Mouse (Mus musculus) embryonic facial prominence, embryonic 10.5 days (tissue): ENCODE measurements around the gene Cd53. TPM values are rescaled to one million over a fixed set of nuclear protein-coding genes. Genes with fewer than 3 reads are reported as not detected.
A peak's percentile ranks its signal among the peaks of the same experiment; 100 is the strongest.

Experiments used
- DNase-seq: peaks from one replicate; pipeline ENCODE4 v3.0.0-alpha.2; 2017; ENCODE audit warnings: low spot score
- H3K27ac ChIP-seq: fragments of 300-500 bp; sonication (generic); replicated peaks from 2 replicates; pipeline ENCODE4 v1.5.1; 2016; ENCODE audit warnings: mild to moderate bottlenecking
- H3K27me3 ChIP-seq: fragments of 300-500 bp; sonication (generic); replicated peaks from 2 replicates; pipeline ENCODE4 v1.6.1; 2016; ENCODE audit warnings: low read depth, mild to moderate bottlenecking; ENCODE audit not compliant: poor library complexity, severe bottlenecking
- H3K36me3 ChIP-seq: fragments of 300-500 bp; sonication (generic); replicated peaks from 2 replicates; pipeline ENCODE4 v1.6.1; 2016; ENCODE audit warnings: mild to moderate bottlenecking, moderate library complexity
- H3K4me1 ChIP-seq: fragments of 300-500 bp; sonication (generic); 2 replicates; pipeline ENCODE4 v1.6.1; 2016
- H3K4me3 ChIP-seq: fragments of 300-500 bp; sonication (generic); 2 replicates; pipeline ENCODE4 v1.5.1; 2016; ENCODE audit warnings: mild to moderate bottlenecking, moderate library complexity
- H3K9me3 ChIP-seq: fragments of 300-500 bp; sonication (generic); 2 replicates; pipeline ENCODE4 v1.6.1; 2016; ENCODE audit warnings: mild to moderate bottlenecking
- WGBS: fragments of 180-500 bp; shearing (Covaris S2); methylation state at CpG from one replicate; pipeline ENCODE4 v1.1.7; 2016; 5-methylcytosine and 5-hydroxymethylcytosine counted together
- polyA plus RNA-seq: library from polyadenylated mRNA; unstranded; fragments of >200 nt; fragmentation: Nextera tagmentation; extraction: Ambion mirVana; gene quantifications from 2 replicates; pipeline ENCODE4 v1.2.1, GENCODE M21; 2016

Cd53 gene
- 2.2 and 3.1 TPM in 2 replicates for polyA plus RNA-seq

GRCm38 (mm10) chr3:106789930-106790329 is at the start of gene Cd53:
Cd53 (minus strand) TSS chr3:106790149.
- no peaks in the 10 kb centered on the region for H3K36me3 ChIP-seq
- 85% methylated on average over 2 of the region's 2 CpGs for WGBS
- no peaks in the 10 kb centered on the region for H3K9me3 ChIP-seq
- no peak within 1 kb of the TSS for H3K27ac ChIP-seq
- H3K27me3 ChIP-seq = no peaks in the 10 kb centered on the region
- H3K4me1 ChIP-seq = no peaks in the 10 kb centered on the region
- DNase-seq = no peak
- no peak within 1 kb of the TSS for H3K4me3 ChIP-seq

GRCm38 (mm10) chr3:106832107-106832506 is 42.2 kb upstream of the Cd53 start:
- H3K9me3 ChIP-seq = peaks cover 17% of the 10 kb centered on the region; the same call in 1 of the 2 replicates
- H3K4me3 ChIP-seq = no peak overlapping the region
- H3K27me3 ChIP-seq = no peaks in the 10 kb centered on the region
- WGBS = 82% methylated on average over 1 of the region's 1 CpGs
- no peaks in the 10 kb centered on the region for H3K4me1 ChIP-seq
- no peak overlapping the region for H3K27ac ChIP-seq
- no peak for DNase-seq
- no peaks in the 10 kb centered on the region for H3K36me3 ChIP-seq

GRCm38 (mm10) chr3:106826187-106826586 is 36.2 kb upstream of the Cd53 start, which contains the start of gene Olfr266:
Olfr266 (minus strand) TSS chr3:106826287.
- Histone ChIP-seq H3K27ac (no peak within 1 kb of the TSS), H3K9me3 (0 out of 2 replicates have a peak, but pooled peaks cover 3% of the 10 kb centered on the region), H3K4me1 (no peaks in the 10 kb centered on the region), H3K27me3 (no peaks in the 10 kb centered on the region), H3K4me3 (no peak within 1 kb of the TSS), H3K36me3 (no peaks in the 10 kb centered on the region)
- WGBS = 77% methylated on average over 1 of the region's 1 CpGs
- DNase-seq = no peak

GRCm38 (mm10) chr3:106817676-106818075 is 27.7 kb upstream of the Cd53 start:
- Histone ChIP-seq H3K36me3 (no peaks in the 10 kb centered on the region), H3K4me3 (no peak overlapping the region), H3K27ac (no peak overlapping the region), H3K4me1 (no peaks in the 10 kb centered on the region), H3K27me3 (no peaks in the 10 kb centered on the region), H3K9me3 (0 out of 2 replicates have a peak, but pooled peaks cover 3% of the 10 kb centered on the region)
- WGBS = 74% methylated on average over 2 of the region's 2 CpGs
- no peak for DNase-seq

GRCm38 (mm10) chr3:106808972-106809695 is 19.2 kb upstream of the Cd53 start:
- no peak for DNase-seq
- WGBS = 73% methylated on average over 2 of the region's 2 CpGs
- no peak overlapping the region for H3K27ac ChIP-seq
- H3K9me3 ChIP-seq = peaks cover 3% of the 10 kb centered on the region; the same call in 1 of the 2 replicates
- H3K27me3 ChIP-seq = no peaks in the 10 kb centered on the region
- H3K4me3 ChIP-seq = no peak overlapping the region
- no peaks in the 10 kb centered on the region for H3K4me1 ChIP-seq
- H3K36me3 ChIP-seq = no peaks in the 10 kb centered on the region

GRCm38 (mm10) chr3:106798079-106798478 is 8.1 kb upstream of the Cd53 start:
- no peak for DNase-seq
- Histone ChIP-seq H3K9me3 (0 out of 2 replicates have a peak, but pooled peaks cover 5% of the 10 kb centered on the region), H3K4me1 (no peaks in the 10 kb centered on the region), H3K36me3 (no peaks in the 10 kb centered on the region), H3K27me3 (no peaks in the 10 kb centered on the region), H3K4me3 (no peak overlapping the region), H3K27ac (no peak overlapping the region)

- no peaks in the 10 kb centered on the region for H3K36me3 ChIP-seq
- H3K27ac ChIP-seq = no peak overlapping the region
- no peak overlapping the region for H3K4me3 ChIP-seq
- 56% methylated on average over 2 of the region's 2 CpGs for WGBS
- H3K9me3 ChIP-seq = no peaks in the 10 kb centered on the region
- H3K27me3 ChIP-seq = no peaks in the 10 kb centered on the region
- H3K4me1 ChIP-seq = no peaks in the 10 kb centered on the region
- DNase-seq = no peak
Observed at GRCm38 (mm10) chr3:106788440-106788887, 1.5 kb downstream of the Cd53 start.

- no peak overlapping the region for H3K4me3 ChIP-seq
- no peaks in the 10 kb centered on the region for H3K9me3 ChIP-seq
- H3K36me3 ChIP-seq = no peaks in the 10 kb centered on the region
- DNase-seq = no peak
- H3K27me3 ChIP-seq = no peaks in the 10 kb centered on the region
- H3K27ac ChIP-seq = no peak overlapping the region
- H3K4me1 ChIP-seq = no peaks in the 10 kb centered on the region
Observed at GRCm38 (mm10) chr3:106787972-106788371, 2.0 kb downstream of the Cd53 start.

- 82% methylated on average over 3 of the region's 3 CpGs for WGBS
- Histone ChIP-seq H3K36me3 (no peaks in the 10 kb centered on the region), H3K27me3 (no peaks in the 10 kb centered on the region), H3K4me3 (no peak overlapping the region), H3K9me3 (no peaks in the 10 kb centered on the region), H3K27ac (no peak overlapping the region), H3K4me1 (no peaks in the 10 kb centered on the region)
- no peak for DNase-seq
Observed at GRCm38 (mm10) chr3:106785130-106785529, 4.8 kb downstream of the Cd53 start.

- Histone ChIP-seq H3K27ac (no peak overlapping the region), H3K36me3 (no peaks in the 10 kb centered on the region), H3K4me3 (no peak overlapping the region), H3K27me3 (no peaks in the 10 kb centered on the region), H3K9me3 (0 out of 2 replicates have a peak, but pooled peaks cover 2% of the 10 kb centered on the region), H3K4me1 (no peaks in the 10 kb centered on the region)
- DNase-seq = no peak
- WGBS = 86% methylated on average over 1 of the region's 1 CpGs
Observed at GRCm38 (mm10) chr3:106771834-106772233, 18.1 kb downstream of the Cd53 start.

GRCm38 (mm10) chr3:106755898-106756297 is 34.1 kb downstream of the Cd53 start:
- Histone ChIP-seq H3K27me3 (no peaks in the 10 kb centered on the region), H3K4me1 (no peaks in the 10 kb centered on the region), H3K4me3 (no peak overlapping the region), H3K36me3 (no peaks in the 10 kb centered on the region), H3K9me3 (0 out of 2 replicates have a peak, but pooled peaks cover 3% of the 10 kb centered on the region), H3K27ac (no peak overlapping the region)
- DNase-seq = no peak
- WGBS = 72% methylated on average over 1 of the region's 1 CpGs

GRCm38 (mm10) chr3:106722028-106722945 is 67.7 kb downstream of the Cd53 start:
- H3K4me1 ChIP-seq = 0 out of 2 replicates have a peak, but pooled peaks cover 2% of the 10 kb centered on the region
- H3K27ac ChIP-seq = peak overlapping the region; percentile 86
- H3K9me3 ChIP-seq = peaks cover 7% of the 10 kb centered on the region
- peaks cover 2% of the 10 kb centered on the region; the same call in 1 of the 2 replicates for H3K36me3 ChIP-seq
- DNase-seq = peak; percentile 87
- WGBS = 2% methylated on average over 33 of the region's 33 CpGs
- H3K4me3 ChIP-seq = peak overlapping the region; percentile 77
- no peaks in the 10 kb centered on the region; the same call in 1 of the 2 replicates for H3K27me3 ChIP-seq
